Mouse (Mus musculus) midbrain, embryonic 14.5 days (tissue): ENCODE data around the gene Vamp8. TPM values are rescaled to one million over a fixed set of nuclear protein-coding genes. Genes with fewer than 3 reads are reported as not detected.

Source experiments
- ATAC-seq: fragments of 200-750 bp; cut with Nextera tagmentation; 2 replicates; pipeline ENCODE4 v1.8.0; 2017; ENCODE audit warnings: moderate number of reproducible peaks, moderate library complexity; ENCODE audit not compliant: low FRiP score, low TSS enrichment
- DNase-seq: peaks from one replicate; pipeline ENCODE4 v3.0.0-alpha.2; 2015
- H3K27ac ChIP-seq: fragments of 300-500 bp; sonication (generic); replicated peaks from 2 replicates; pipeline ENCODE4 v1.5.1; 2014; ENCODE audit warnings: mild to moderate bottlenecking, low read depth, low read length, moderate library complexity
- H3K27me3 ChIP-seq: fragments of 300-500 bp; sonication (generic); 2 replicates; pipeline ENCODE4 v1.6.1; 2014; ENCODE audit warnings: low read length, control low read depth, mixed read lengths; ENCODE audit not compliant: control insufficient read depth, insufficient read depth
- H3K36me3 ChIP-seq: fragments of 300-500 bp; sonication (generic); 2 replicates; pipeline ENCODE4 v1.6.1; 2014; ENCODE audit warnings: low read length, control low read depth; ENCODE audit not compliant: control insufficient read depth, insufficient read depth
- H3K4me1 ChIP-seq: fragments of 300-500 bp; sonication (generic); 2 replicates; pipeline ENCODE4 v1.6.1; 2014; ENCODE audit warnings: mild to moderate bottlenecking, antibody characterized with exemption, low read length, control low read depth; ENCODE audit not compliant: control insufficient read depth, insufficient read depth
- H3K4me2 ChIP-seq: fragments of 300-500 bp; sonication (generic); 2 replicates; pipeline ENCODE4 v1.6.1; 2014; ENCODE audit warnings: mild to moderate bottlenecking, low read length, moderate library complexity
- H3K4me3 ChIP-seq: fragments of 300-500 bp; sonication (generic); replicated peaks from 2 replicates; pipeline ENCODE4 v1.5.1; 2014; ENCODE audit warnings: low read depth, low read length
- H3K9ac ChIP-seq: fragments of 300-500 bp; sonication (generic); replicated peaks from 2 replicates; pipeline ENCODE4 v1.6.1; 2014; ENCODE audit warnings: mild to moderate bottlenecking, low read length, moderate library complexity
- H3K9me3 ChIP-seq: fragments of 300-500 bp; sonication (generic); 2 replicates; pipeline ENCODE4 v1.6.1; 2016; ENCODE audit warnings: low read length, control low read depth, mixed read lengths; ENCODE audit not compliant: control insufficient read depth
- WGBS: fragments of 180-500 bp; shearing (Covaris S2); extraction: QIAGEN DNeasy Blood & Tissue Kit; methylation state at CpG from one replicate; pipeline ENCODE4 v1.1.7; 2014; 5-methylcytosine and 5-hydroxymethylcytosine counted together
- polyA plus RNA-seq: library from polyadenylated mRNA; unstranded; fragments of >200 nt; fragmentation: Nextera tagmentation; extraction: Ambion mirVana; gene quantifications from 2 replicates; pipeline ENCODE4 v1.2.1, GENCODE M21; 2014

Vamp8 gene
- polyA plus RNA-seq, 1 experiment from 2014 or later, result 16.9 TPM

DNA sequence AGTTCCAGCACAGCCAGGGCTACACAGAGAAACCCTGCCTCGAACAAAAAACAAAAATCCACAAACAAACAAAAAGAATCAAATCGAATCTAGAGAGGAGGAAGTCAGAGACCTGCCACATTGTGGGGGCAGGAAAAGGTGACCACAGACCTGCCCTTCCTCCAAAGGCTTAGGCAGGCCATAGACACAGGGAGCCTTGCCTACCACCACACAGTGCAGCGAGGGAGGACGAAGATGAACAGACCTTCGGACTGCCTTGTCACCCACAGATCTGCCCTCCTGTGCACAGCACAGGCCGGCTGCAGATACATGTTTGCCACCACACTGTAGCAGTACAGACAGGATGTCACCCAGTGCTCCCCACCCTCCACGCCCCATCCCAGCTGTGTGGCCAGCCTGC is 20.0 kb upstream of the Vamp8 start:
- DNase-seq (no peak), ATAC-seq (no peak)
- Histone ChIP-seq H3K36me3 (no peaks in the 10 kb centered on the region), H3K27me3 (no peaks in the 10 kb centered on the region), H3K9me3 (no peaks in the 10 kb centered on the region), H3K27ac (no peak overlapping the region), H3K4me3 (no peak overlapping the region), H3K9ac (no peak overlapping the region), H3K4me2 (no peak overlapping the region), H3K4me1 (peaks cover 9% of the 10 kb centered on the region; the same call in 1 of the 2 replicates)
- WGBS, result 84% methylated on average over 7 of the region's 7 CpGs

DNA sequence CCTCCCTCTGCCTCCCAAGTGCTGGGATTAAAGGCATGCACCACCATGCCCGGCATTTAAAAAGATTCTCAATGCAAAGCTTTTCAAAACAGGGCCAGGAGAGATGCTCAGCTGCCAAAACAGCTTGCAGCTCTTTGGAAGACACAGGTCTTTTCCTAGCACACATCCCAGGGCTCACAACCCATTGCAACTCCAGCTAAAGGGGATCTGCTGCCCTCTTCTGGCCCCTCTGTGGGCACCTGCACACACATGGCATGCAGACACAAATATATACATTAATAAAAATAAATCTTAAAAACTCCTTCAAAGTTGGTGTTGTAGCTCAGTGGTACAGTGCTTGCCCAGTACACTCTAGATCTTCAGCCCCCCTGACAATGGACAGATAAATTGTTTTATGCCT is 19.5 kb upstream of the Vamp8 start:
- H3K4me3 ChIP-seq, result no peak overlapping the region
- H3K27ac ChIP-seq, result no peak overlapping the region
- ATAC-seq (no peak), DNase-seq (no peak)
- 42% methylated on average over 1 of the region's 1 CpGs for WGBS
- H3K27me3 ChIP-seq, result no peaks in the 10 kb centered on the region
- no peak overlapping the region for H3K4me2 ChIP-seq
- H3K4me1 ChIP-seq, result peaks cover 7% of the 10 kb centered on the region; the same call in 1 of the 2 replicates
- H3K9me3 ChIP-seq, result no peaks in the 10 kb centered on the region
- no peaks in the 10 kb centered on the region for H3K36me3 ChIP-seq
- no peak overlapping the region for H3K9ac ChIP-seq

DNA sequence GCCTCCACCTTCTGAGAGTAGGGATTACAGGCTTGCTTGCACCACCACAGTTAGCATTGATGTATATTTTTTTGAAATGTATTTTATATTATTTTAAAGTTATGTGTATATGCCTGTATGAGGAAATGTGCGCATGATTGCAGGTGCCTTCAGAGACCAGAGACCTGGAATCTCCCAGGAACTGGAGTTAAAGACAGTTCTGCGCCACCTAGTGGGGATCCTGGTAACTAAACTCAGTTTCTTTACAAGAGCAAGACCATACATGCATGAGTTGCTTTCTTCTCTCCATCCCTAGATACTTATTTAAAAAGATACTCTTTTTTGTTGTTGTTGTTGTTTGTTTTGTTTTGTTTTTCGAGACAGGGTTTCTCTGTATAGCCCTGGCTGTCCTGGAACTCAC is 19.1 kb upstream of the Vamp8 start:
- Histone ChIP-seq H3K4me1 (peaks cover 3% of the 10 kb centered on the region; the same call in 1 of the 2 replicates), H3K27me3 (no peaks in the 10 kb centered on the region), H3K27ac (no peak overlapping the region), H3K36me3 (no peaks in the 10 kb centered on the region), H3K9ac (no peak overlapping the region), H3K9me3 (no peaks in the 10 kb centered on the region), H3K4me3 (no peak overlapping the region), H3K4me2 (no peak overlapping the region)
- no peak for ATAC-seq
- peak; percentile 91 for DNase-seq
- WGBS, result 11% methylated on average over 3 of the region's 3 CpGs

DNA sequence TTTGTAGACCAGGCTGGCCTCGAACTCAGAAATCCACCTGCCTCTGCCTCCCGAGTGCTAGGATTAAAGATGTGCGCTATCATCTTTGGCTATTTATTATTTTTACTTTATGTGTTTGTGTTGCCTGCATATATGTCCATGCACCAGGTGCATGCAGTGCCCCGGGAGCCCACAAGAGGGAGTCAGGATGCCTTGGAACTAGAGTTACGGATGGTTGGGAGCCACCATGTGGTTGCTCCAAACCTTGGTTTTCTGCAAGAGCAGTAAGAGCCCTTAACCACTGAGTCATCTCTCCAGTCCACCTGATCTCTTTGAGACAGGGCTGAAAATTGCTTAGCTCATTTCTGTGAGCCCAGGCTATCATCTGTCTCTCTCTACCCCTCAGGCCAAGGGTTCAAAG is 16.6 kb upstream of the Vamp8 start:
- Histone ChIP-seq H3K27ac (no peak overlapping the region), H3K9me3 (no peaks in the 10 kb centered on the region), H3K4me2 (no peak overlapping the region), H3K36me3 (no peaks in the 10 kb centered on the region), H3K9ac (no peak overlapping the region), H3K4me1 (no peaks in the 10 kb centered on the region), H3K27me3 (no peaks in the 10 kb centered on the region), H3K4me3 (no peak overlapping the region)
- ATAC-seq (no peak; the same call in 1 of the 2 replicates), DNase-seq (peak; percentile 91)
- WGBS, result 3% methylated on average over 5 of the region's 5 CpGs

DNA sequence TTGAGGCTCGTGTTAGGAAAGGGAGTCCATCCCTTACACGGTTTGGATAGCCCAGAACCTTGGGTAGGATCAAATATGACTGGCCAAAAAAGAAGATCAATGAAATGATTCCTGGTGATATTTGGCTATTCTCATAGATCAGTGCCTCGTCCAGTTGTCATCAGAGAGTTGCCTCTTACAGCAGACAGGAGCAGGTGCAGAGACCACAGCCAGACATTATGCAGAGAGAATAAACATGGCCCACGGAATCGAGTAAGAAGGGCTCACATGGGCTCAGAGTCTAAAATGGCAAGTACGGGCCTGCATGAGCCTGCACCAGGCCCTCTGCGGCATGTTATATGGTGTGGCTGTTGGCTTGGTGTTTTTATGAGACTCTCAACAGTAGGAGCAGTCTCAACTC is 14.9 kb upstream of the Vamp8 start:
- Histone ChIP-seq H3K27me3 (no peaks in the 10 kb centered on the region), H3K9me3 (no peaks in the 10 kb centered on the region), H3K4me3 (no peak overlapping the region), H3K27ac (no peak overlapping the region), H3K4me2 (no peak overlapping the region), H3K9ac (no peak overlapping the region), H3K4me1 (no peaks in the 10 kb centered on the region), H3K36me3 (no peaks in the 10 kb centered on the region)
- DNase-seq (no peak), ATAC-seq (no peak)
- 83% methylated on average over 7 of the region's 7 CpGs for WGBS

DNA sequence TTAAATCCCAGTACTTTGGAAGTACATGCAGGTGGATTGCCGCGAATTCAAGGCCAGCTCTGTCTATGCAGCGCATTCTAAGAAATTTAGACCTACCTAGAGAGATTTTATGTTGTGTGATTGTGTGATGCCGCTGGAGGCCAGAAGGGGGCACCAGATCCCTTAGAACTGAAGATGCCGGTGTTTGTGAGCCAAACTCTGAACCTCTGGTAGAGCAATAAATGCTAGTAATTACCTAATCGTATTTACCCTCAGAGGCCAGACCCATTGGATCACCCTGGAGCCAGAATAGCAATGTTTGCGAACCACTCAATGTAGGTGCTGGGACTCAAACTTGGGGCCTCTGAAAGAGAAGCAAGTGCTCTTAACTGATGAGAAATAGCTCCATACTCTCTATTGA is 11.4 kb upstream of the Vamp8 start:
- H3K4me2 ChIP-seq, result no peak overlapping the region
- 23% methylated on average over 7 of the region's 7 CpGs for WGBS
- H3K9me3 ChIP-seq, result no peaks in the 10 kb centered on the region
- no peaks in the 10 kb centered on the region for H3K27me3 ChIP-seq
- H3K9ac ChIP-seq, result no peak overlapping the region
- no peak overlapping the region for H3K27ac ChIP-seq
- ATAC-seq (no peak), DNase-seq (peak; percentile 81)
- H3K4me3 ChIP-seq, result no peak overlapping the region
- H3K4me1 ChIP-seq, result no peaks in the 10 kb centered on the region
- H3K36me3 ChIP-seq, result no peaks in the 10 kb centered on the region

DNA sequence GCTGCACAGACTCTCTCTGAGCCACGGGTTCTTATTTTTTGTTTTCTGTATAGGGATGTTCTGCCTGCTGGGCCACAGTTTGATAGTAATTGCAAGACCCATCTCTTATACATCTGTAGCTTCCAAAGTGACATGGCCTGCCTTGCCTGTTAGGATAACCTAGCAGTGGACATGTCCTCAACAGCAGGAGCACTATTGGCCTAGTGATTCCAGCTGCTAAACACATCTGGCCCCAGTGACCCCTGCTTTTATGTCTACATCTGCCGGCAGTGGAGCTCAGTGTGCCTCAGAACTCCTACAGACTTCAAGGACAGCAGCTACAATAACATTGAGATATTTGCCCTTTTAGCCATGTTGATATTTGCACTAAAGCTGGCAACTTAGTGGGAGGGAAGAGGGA is 9.5 kb upstream of the Vamp8 start:
- H3K9ac ChIP-seq, result no peak overlapping the region
- WGBS, result 42% methylated on average over 2 of the region's 2 CpGs
- H3K27me3 ChIP-seq, result no peaks in the 10 kb centered on the region
- H3K4me3 ChIP-seq, result no peak overlapping the region
- no peak for ATAC-seq
- no peaks in the 10 kb centered on the region for H3K9me3 ChIP-seq
- DNase-seq, result no peak
- H3K4me2 ChIP-seq, result no peak overlapping the region
- H3K4me1 ChIP-seq, result no peaks in the 10 kb centered on the region
- no peak overlapping the region for H3K27ac ChIP-seq
- no peaks in the 10 kb centered on the region for H3K36me3 ChIP-seq

DNA sequence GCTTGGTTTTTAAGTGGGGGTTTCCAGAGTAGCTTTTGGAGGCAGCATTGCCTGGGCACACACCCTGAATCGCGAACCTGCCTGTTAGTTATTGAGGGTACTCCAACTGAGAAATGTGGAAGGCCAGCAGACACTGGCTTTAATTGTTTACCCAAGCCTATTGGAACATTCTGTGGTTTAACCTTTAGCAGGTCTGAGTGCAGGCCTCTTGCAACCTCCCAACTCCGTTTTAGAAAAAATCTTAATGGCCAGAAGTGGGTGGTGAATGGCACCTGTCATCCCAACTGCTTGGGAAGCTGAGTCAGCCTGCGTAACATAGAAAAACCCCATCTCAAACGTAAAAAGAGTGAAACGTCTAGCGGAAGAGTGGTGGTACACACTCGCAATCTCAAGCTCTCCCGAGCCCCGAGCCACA is 6.3 kb upstream of the Vamp8 start:
- Histone ChIP-seq H3K4me2 (no peak overlapping the region), H3K9me3 (no peaks in the 10 kb centered on the region), H3K4me3 (no peak overlapping the region), H3K4me1 (no peaks in the 10 kb centered on the region), H3K36me3 (no peaks in the 10 kb centered on the region), H3K9ac (no peak overlapping the region), H3K27ac (no peak overlapping the region), H3K27me3 (no peaks in the 10 kb centered on the region)
- no peak for DNase-seq
- 85% methylated on average over 10 of the region's 10 CpGs for WGBS
- no peak for ATAC-seq

DNA sequence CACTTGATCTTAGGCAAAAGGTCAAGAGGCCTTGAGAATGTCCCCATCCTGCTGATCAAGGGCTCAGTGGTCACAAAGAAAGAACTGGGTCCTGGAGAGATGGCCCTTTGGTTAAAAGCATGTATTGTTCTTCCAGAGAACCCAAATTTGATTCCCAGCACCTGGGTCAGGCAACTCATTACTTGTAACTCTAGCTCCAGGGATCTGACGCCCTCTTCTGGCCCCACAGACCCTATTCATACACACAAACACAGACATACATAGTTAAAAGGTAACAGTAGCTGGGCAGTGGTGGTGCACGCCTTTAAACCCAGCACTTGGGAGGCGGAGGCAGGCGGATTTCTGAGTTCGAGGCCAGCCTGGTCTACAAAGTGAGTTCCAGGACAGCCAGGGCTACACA is 1.8 kb upstream of the Vamp8 start:
- Histone ChIP-seq H3K27me3 (peaks cover 16% of the 10 kb centered on the region; the same call in 1 of the 2 replicates), H3K36me3 (no peaks in the 10 kb centered on the region), H3K27ac (no peak overlapping the region), H3K9me3 (no peaks in the 10 kb centered on the region), H3K4me3 (no peak overlapping the region), H3K9ac (no peak overlapping the region), H3K4me2 (no peak overlapping the region), H3K4me1 (0 out of 2 replicates have a peak, but pooled peaks cover 9% of the 10 kb centered on the region)
- no peak for ATAC-seq
- 88% methylated on average over 5 of the region's 5 CpGs for WGBS
- no peak for DNase-seq
